Mouse (Mus musculus) C2C12 (cell line): Measurements from ENCODE around the gene Tceal5. TPM values are rescaled to one million over a fixed set of nuclear protein-coding genes. Genes with fewer than 3 reads are reported as not detected.

Source experiments
- H3K27me3 ChIP-seq: one replicate; pipeline ENCODE4 v1.6.1; 2011; ENCODE audit not compliant: control insufficient read depth, insufficient read depth, insufficient read length
- H3K36me3 ChIP-seq: one replicate; pipeline ENCODE4 v1.6.1; 2011; ENCODE audit not compliant: control insufficient read depth, insufficient read depth
- H3K4me3 ChIP-seq: one replicate; pipeline ENCODE4 v1.5.1; 2011; ENCODE audit warnings: mild to moderate bottlenecking, control low read depth; ENCODE audit not compliant: poor library complexity, insufficient read depth, severe bottlenecking
- H3K79me2 ChIP-seq: one replicate; pipeline ENCODE4 v1.6.1; 2011; ENCODE audit not compliant: control insufficient read depth, insufficient read depth
- H3K79me3 ChIP-seq: one replicate; pipeline ENCODE4 v1.6.1; 2011; ENCODE audit warnings: low read depth, control low read depth
- H3ac ChIP-seq: one replicate; pipeline ENCODE3; 2011; ENCODE audit warnings: low read depth; ENCODE audit not compliant: control insufficient read depth, insufficient read length
- CEBPB ChIP-seq: IDR thresholded peaks from one replicate; pipeline ENCODE4 v1.6.1; 2011; ENCODE audit warnings: low read depth, mild to moderate bottlenecking, control low read depth, moderate library complexity
- CTCF ChIP-seq: IDR thresholded peaks from one replicate; pipeline ENCODE4 v1.5.1; 2011; ENCODE audit not compliant: control insufficient read depth, insufficient read depth, insufficient read length
- FOSL1 ChIP-seq: IDR thresholded peaks from one replicate; pipeline ENCODE4 v1.8.0; 2011; ENCODE audit warnings: mild to moderate bottlenecking, low read length; ENCODE audit not compliant: poor library complexity, insufficient read depth, severe bottlenecking
- MAX ChIP-seq: IDR thresholded peaks from one replicate; pipeline ENCODE4 v1.6.1; 2011; ENCODE audit warnings: mild to moderate bottlenecking, control low read depth
- MYOD1 ChIP-seq: IDR thresholded peaks from one replicate; pipeline ENCODE4 v1.6.1; 2011; ENCODE audit warnings: low read depth; ENCODE audit not compliant: control insufficient read depth, insufficient read length
- MYOG ChIP-seq: IDR thresholded peaks from one replicate; pipeline ENCODE4 v1.6.1; 2011; ENCODE audit not compliant: control insufficient read depth, insufficient read length; ENCODE audit errors: extremely low read depth
- USF1 ChIP-seq: IDR thresholded peaks from one replicate; pipeline ENCODE4 v1.6.1; 2011; ENCODE audit warnings: low read depth, mild to moderate bottlenecking, control low read depth, moderate library complexity
- long read RNA-seq, 2 experiments: library from polyadenylated mRNA; unstranded; transcript quantifications; one replicate each; pipeline ENCODE4 v2.0.0; 2019 to 2020
- polyA plus RNA-seq: library from polyadenylated mRNA; unstranded; fragments of >200 nt; fragmentation: generic; extraction: Trizol; gene quantifications from one replicate; pipeline ENCODE4 v1.2.1, GENCODE M21; 2012; ENCODE audit warnings: missing spikeins

Tceal5 gene
- polyA plus RNA-seq: 0.05 TPM
- long read RNA-seq, experiment 1: 0 reads
- long read RNA-seq, experiment 2: 0 reads

GRCm38 (mm10) chrX:136203664-136204066, at the start of gene Tceal5:
TSS of gene Tceal5 (minus strand) at chrX:136203876.
- no peak for TF ChIP-seq MAX
- no peaks in the 10 kb centered on the region for H3K27me3 ChIP-seq

DNA sequence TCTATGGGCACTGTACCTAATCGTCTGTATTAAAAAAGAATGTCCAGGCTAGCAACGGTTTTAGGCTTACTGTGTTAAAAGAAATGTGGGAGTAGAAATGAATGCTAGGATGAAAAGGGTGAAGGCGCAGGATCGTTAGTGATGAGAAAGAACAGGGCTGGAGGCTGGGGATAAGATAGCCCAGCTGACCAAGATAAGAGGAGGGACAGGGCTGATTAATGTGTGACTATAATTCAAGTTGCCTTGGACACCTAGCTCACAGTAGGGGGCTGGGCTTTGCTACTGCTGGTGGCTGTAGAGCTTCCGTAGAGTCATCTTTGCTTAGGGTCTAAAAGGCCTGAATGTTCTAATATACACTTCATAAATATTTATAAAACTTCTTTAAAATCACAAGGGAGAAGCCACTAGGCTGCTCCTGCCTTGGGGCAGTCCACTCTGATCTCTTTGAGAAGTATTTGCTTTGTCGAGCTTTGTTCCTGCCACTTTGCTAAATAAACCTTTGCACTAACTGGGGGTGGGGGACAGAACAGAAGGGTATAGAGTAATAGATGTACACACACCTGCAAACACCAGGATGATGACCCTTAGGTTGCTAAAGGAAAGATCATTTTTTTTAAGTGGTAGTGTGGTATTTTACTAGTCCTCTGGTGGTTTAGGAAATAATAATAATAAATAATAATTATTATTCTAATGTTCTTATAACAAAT, 48.5 kb upstream of the Tceal5 start:
- no peak overlapping the region for H3K4me3 ChIP-seq
- no peak overlapping the region for H3ac ChIP-seq
- TF ChIP-seq CEBPB (no peak), MYOD1 (no peak), USF1 (no peak), FOSL1 (no peak), MAX (no peak), CTCF (no peak), MYOG (no peak)

More at GRCm38 (mm10) chrX:136203664-136204066, at the start of gene Tceal5:
- no peak within 1 kb of the TSS for H3K4me3 ChIP-seq
- H3K79me3 ChIP-seq: no peaks in the 10 kb centered on the region
- no peak within 1 kb of the TSS for H3ac ChIP-seq
- no peaks in the 10 kb centered on the region for H3K36me3 ChIP-seq
- H3K79me2 ChIP-seq: no peaks in the 10 kb centered on the region

GRCm38 (mm10) chrX:136249671-136250070, 46.0 kb upstream of the Tceal5 start:
- TF ChIP-seq USF1: no peak
- no peak for TF ChIP-seq MYOG
- no peak for TF ChIP-seq FOSL1
- TF ChIP-seq MYOD1: no peak
- no peak for TF ChIP-seq CEBPB
- TF ChIP-seq MAX: no peak
- TF ChIP-seq CTCF: no peak
- Histone ChIP-seq H3K4me3 (no peak overlapping the region), H3ac (no peak overlapping the region), H3K36me3 (no peaks in the 10 kb centered on the region), H3K79me2 (peaks cover 9% of the 10 kb centered on the region), H3K79me3 (peaks cover 4% of the 10 kb centered on the region), H3K27me3 (no peaks in the 10 kb centered on the region)

More for the DNA sequence above, 48.5 kb upstream of the Tceal5 start:
- H3K36me3 ChIP-seq: no peaks in the 10 kb centered on the region
- H3K79me3 ChIP-seq: no peaks in the 10 kb centered on the region
- no peaks in the 10 kb centered on the region for H3K27me3 ChIP-seq
- no peaks in the 10 kb centered on the region for H3K79me2 ChIP-seq

DNA sequence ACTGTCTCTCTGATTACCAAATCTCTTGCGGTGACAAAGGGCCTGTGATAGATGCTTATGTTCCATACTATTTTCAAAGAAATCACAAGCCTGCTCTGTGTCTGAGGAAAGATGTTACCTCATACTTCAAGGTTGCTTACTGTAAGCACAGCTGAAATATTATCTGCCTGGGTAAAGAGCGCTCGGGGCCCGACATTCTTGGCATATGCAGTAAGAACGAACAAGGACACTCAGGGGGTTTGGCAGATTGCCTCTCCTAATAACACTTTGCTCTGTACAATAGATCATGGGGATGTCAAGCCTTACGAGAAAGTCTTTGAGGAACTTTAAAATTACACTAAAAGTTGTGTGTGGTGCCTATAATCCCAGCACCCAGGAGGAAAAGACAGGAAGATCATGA, 45.1 kb upstream of the Tceal5 start:
- TF ChIP-seq MAX: no peak
- no peak for TF ChIP-seq MYOG
- no peak for TF ChIP-seq CTCF
- no peak for TF ChIP-seq FOSL1
- no peak for TF ChIP-seq CEBPB
- TF ChIP-seq USF1: no peak
- TF ChIP-seq MYOD1: no peak
- Histone ChIP-seq H3K79me3 (peaks cover 4% of the 10 kb centered on the region), H3K27me3 (no peaks in the 10 kb centered on the region), H3K79me2 (peaks cover 9% of the 10 kb centered on the region), H3K4me3 (no peak overlapping the region), H3ac (no peak overlapping the region), H3K36me3 (no peaks in the 10 kb centered on the region)

- no peaks in the 10 kb centered on the region for H3K27me3 ChIP-seq
- H3K79me3 ChIP-seq: peaks cover 4% of the 10 kb centered on the region
- peak overlapping the region; percentile 52 for H3K4me3 ChIP-seq
- peaks cover 9% of the 10 kb centered on the region for H3K79me2 ChIP-seq
- H3K36me3 ChIP-seq: no peaks in the 10 kb centered on the region
- peak overlapping the region; percentile 48 for H3ac ChIP-seq
- TF ChIP-seq MYOD1 (no peak), USF1 (no peak), MYOG (no peak), FOSL1 (no peak), CTCF (no peak), CEBPB (no peak), MAX (no peak)
Observed at GRCm38 (mm10) chrX:136245521-136246071, 41.9 kb upstream of the Tceal5 start.

DNA sequence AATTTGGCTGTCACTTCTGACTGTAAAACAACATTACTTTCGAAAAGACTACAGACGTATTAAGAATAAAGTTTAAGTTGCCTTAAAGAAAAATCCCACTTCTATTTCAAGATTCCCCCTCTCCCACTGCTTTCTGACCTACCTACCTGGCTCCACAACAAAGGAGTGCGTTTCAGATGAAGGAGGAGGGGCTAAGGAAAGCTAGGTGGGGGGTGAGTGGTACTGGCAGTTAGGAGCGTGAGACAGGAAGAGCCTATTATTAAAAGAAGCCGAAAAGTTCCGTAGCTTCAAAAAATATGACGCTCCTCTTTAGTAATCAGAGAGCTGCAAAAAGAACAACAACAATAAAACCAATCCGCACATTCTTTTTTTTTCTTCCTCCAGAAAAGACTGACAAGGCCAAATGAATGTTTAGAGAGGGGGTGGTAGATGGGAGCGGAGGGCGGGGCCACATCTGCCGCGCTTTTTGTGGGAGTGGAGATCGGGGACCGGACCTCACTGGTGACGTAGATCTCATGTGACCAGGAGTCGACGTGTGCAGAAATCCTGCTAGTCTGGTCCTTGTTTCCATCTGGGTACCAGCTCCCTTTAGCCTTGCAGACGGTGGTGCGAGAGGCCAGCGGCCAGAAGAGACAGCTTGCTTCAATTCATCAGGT, 41.0 kb upstream of the Tceal5 start, which contains the start of gene Tceal9:
TSS of gene Tceal9 (plus strand) at position 506 of the 656 bp plus-strand sequence.
- Histone ChIP-seq H3K79me2 (peaks cover 9% of the 10 kb centered on the region), H3K27me3 (no peaks in the 10 kb centered on the region), H3K79me3 (peaks cover 4% of the 10 kb centered on the region), H3ac (peak within 1 kb of the TSS; percentile 48), H3K4me3 (peak within 1 kb of the TSS; percentile 52), H3K36me3 (no peaks in the 10 kb centered on the region)
- peak; percentile 77 for TF ChIP-seq USF1
- TF ChIP-seq FOSL1: no peak
